Mouse (Mus musculus): ENCODE measurements at regions not wholly inside any gene's neighbourhood (a gene's known extent, or its start where the extent isn't known, plus 50 kb on each side); places are given as distances from the start of the nearest gene placed in this dataset.

DNA sequence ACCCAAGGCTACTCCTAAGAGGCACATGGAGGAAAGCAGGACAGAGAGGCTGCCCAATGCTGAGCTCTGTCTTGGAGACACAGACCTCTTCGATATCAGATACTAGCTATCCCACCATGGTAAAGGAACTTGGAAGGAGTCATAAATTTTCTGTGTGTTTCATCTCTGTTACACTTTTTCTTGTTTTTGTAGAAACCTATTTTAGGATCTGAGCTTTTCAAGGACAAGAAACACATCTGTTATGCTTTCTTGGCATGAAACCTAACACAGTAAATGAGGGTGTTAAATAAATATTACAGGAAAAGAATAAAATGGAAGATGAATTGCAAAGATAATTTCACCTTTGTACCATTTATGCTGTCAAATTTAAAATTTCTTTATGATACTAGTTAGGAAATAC is 219.8 kb upstream of the Slc39a10 start:
- Histone ChIP-seq H3K4me1 (ENCODE audit: control insufficient read depth, insufficient read depth, low read length) (no peaks in the 10 kb centered on the region), H3K4me3 (ENCODE audit: control insufficient read depth, low read depth, low read length) (no peak overlapping the region), H3K27ac (ENCODE audit: control insufficient read depth, insufficient read depth, low read depth, low read length) (no peak overlapping the region), H3K27me3 (ENCODE audit: control insufficient read depth, insufficient read depth, low read length) (no peaks in the 10 kb centered on the region), H3K36me3 (ENCODE audit: control insufficient read depth, insufficient read depth, low read length) (no peaks in the 10 kb centered on the region)
- no peak for TF ChIP-seq CTCF (IDR thresholded peaks at IDR 0.05; ENCODE audit: control insufficient read depth, insufficient read depth, insufficient replicate concordance, low read depth, low read length)
- no peak for TF ChIP-seq POLR2A (IDR thresholded peaks at IDR 0.05; ENCODE audit: control insufficient read depth, low read depth, low read length)

- Histone ChIP-seq H3K27me3 (ENCODE audit: control insufficient read depth, insufficient read depth, low read length) (no peaks in the 10 kb centered on the region), H3K36me3 (ENCODE audit: control insufficient read depth, insufficient read depth, low read length) (no peaks in the 10 kb centered on the region), H3K27ac (ENCODE audit: control insufficient read depth, insufficient read depth, low read depth, low read length) (no peak overlapping the region), H3K4me3 (ENCODE audit: control insufficient read depth, low read depth, low read length) (no peak overlapping the region), H3K4me1 (ENCODE audit: control insufficient read depth, insufficient read depth, low read length) (no peaks in the 10 kb centered on the region)
- TF ChIP-seq CTCF (IDR thresholded peaks at IDR 0.05; ENCODE audit: control insufficient read depth, insufficient read depth, insufficient replicate concordance, low read depth, low read length), result no peak
- TF ChIP-seq POLR2A (IDR thresholded peaks at IDR 0.05; ENCODE audit: control insufficient read depth, low read depth, low read length), result no peak
These were observed 211.4 kb upstream of the Slc39a10 start for GRCm38 (mm10) chr1:47104055-47104454.

DNA sequence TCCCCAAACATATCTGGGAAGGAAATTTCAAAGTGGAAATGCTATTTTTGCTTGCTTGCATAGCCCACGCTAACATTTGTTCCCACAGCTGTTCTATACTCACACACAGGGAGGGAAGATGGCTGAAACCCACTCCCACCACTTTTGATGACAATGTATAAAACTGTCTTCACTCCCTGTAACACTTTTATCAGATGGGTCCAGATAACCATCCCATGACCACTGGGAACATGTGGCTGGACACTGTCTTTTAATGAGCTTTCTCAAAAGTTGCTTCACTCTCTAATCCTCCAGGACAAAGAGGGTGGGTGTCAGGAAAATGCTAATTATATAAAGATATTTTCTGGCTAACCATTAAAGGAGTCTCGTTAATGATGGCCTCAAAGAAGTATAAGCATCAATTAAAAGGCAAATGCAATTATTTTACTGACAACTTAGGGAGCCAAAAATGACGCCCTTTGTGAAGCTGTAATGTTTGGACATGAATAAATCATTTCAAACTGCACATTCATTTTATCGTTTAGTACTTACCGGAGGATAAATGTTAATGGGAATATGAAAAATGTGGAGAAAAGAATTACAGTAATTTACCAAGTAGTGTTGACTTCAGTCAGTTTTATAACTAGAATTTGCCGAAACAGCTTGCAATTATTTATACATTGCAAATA is 210.8 kb upstream of the Slc39a10 start:
- Histone ChIP-seq H3K4me1 (ENCODE audit: control insufficient read depth, insufficient read depth, low read length) (no peaks in the 10 kb centered on the region), H3K27me3 (ENCODE audit: control insufficient read depth, insufficient read depth, low read length) (no peaks in the 10 kb centered on the region), H3K4me3 (ENCODE audit: control insufficient read depth, low read depth, low read length) (no peak overlapping the region), H3K36me3 (ENCODE audit: control insufficient read depth, insufficient read depth, low read length) (no peaks in the 10 kb centered on the region), H3K27ac (ENCODE audit: control insufficient read depth, insufficient read depth, low read depth, low read length) (no peak overlapping the region)
- no peak for TF ChIP-seq POLR2A (IDR thresholded peaks at IDR 0.05; ENCODE audit: control insufficient read depth, low read depth, low read length)

DNA sequence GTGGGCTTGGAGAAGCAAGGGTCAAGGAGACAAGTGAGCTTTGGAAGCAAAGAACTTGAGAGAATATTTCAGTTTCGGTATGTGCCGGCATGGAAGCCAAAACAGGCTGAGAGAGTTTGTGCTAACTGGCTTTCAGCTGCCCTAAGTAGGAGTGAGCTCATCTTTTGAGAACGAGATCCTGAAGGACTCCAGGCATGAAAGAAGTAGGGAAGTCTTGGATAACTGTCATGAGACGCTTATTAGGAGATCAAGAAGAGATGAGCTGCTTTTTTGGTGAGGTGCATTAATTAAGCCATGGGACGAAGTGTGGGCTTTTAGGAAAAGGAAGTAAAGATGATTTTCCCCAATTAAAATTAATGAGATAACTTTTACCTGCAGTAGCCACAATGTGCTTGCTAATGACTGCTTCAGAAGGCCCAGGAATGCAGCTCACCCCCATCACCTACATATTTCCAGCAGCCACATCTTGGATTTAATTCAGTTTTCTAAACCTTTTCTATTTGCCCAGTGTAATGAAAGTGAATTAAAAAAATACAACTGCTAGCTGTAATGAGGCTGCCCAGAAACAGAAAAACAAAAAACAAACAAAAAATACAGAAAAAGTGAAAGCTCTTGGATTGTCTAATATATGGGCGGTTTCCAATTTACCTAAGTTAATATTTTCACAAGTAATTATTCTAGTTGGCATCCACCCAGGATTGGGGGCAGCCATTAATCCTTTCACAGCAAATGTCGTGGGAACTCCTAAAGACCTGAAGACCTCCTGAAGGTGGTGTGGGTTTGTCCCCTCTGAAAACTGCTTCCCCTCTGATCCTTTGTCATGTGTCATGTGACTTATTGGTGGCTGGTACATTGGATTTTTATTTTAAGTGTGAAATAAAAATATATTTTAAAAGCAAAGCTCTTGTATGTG is 204.7 kb upstream of the Slc39a10 start:
- H3K27ac ChIP-seq (ENCODE audit: control insufficient read depth, insufficient read depth, low read depth, low read length), result no peak overlapping the region

GRCm38 (mm10) chr1:47094498-47094897 is 201.8 kb upstream of the Slc39a10 start:
- H3K4me1 ChIP-seq (ENCODE audit: control insufficient read depth, insufficient read depth, low read length), result no peaks in the 10 kb centered on the region
- H3K36me3 ChIP-seq (ENCODE audit: control insufficient read depth, insufficient read depth, low read length), result no peaks in the 10 kb centered on the region
- no peak overlapping the region for H3K27ac ChIP-seq (ENCODE audit: control insufficient read depth, insufficient read depth, low read depth, low read length)
- no peak overlapping the region for H3K4me3 ChIP-seq (ENCODE audit: control insufficient read depth, low read depth, low read length)
- H3K27me3 ChIP-seq (ENCODE audit: control insufficient read depth, insufficient read depth, low read length), result no peaks in the 10 kb centered on the region
- TF ChIP-seq POLR2A (IDR thresholded peaks at IDR 0.05; ENCODE audit: control insufficient read depth, low read depth, low read length) (no peak), CTCF (IDR thresholded peaks at IDR 0.05; ENCODE audit: control insufficient read depth, insufficient read depth, insufficient replicate concordance, low read depth, low read length) (no peak)

More for the DNA sequence above, 204.7 kb upstream of the Slc39a10 start:
- H3K36me3 ChIP-seq (ENCODE audit: control insufficient read depth, insufficient read depth, low read length), result no peaks in the 10 kb centered on the region
- no peaks in the 10 kb centered on the region for H3K4me1 ChIP-seq (ENCODE audit: control insufficient read depth, insufficient read depth, low read length)
- no peaks in the 10 kb centered on the region for H3K27me3 ChIP-seq (ENCODE audit: control insufficient read depth, insufficient read depth, low read length)
- no peak overlapping the region for H3K4me3 ChIP-seq (ENCODE audit: control insufficient read depth, low read depth, low read length)
- TF ChIP-seq CTCF (IDR thresholded peaks at IDR 0.05; ENCODE audit: control insufficient read depth, insufficient read depth, insufficient replicate concordance, low read depth, low read length), result no peak
- TF ChIP-seq POLR2A (IDR thresholded peaks at IDR 0.05; ENCODE audit: control insufficient read depth, low read depth, low read length), result no peak

GRCm38 (mm10) chr1:47093289-47093947 is 200.8 kb upstream of the Slc39a10 start:
- Histone ChIP-seq H3K4me1 (ENCODE audit: control insufficient read depth, insufficient read depth, low read length) (no peaks in the 10 kb centered on the region), H3K27me3 (ENCODE audit: control insufficient read depth, insufficient read depth, low read length) (no peaks in the 10 kb centered on the region), H3K4me3 (ENCODE audit: control insufficient read depth, low read depth, low read length) (no peak overlapping the region), H3K27ac (ENCODE audit: control insufficient read depth, insufficient read depth, low read depth, low read length) (no peak overlapping the region), H3K36me3 (ENCODE audit: control insufficient read depth, insufficient read depth, low read length) (no peaks in the 10 kb centered on the region)
- TF ChIP-seq POLR2A (IDR thresholded peaks at IDR 0.05; ENCODE audit: control insufficient read depth, low read depth, low read length), result no peak
- no peak for TF ChIP-seq CTCF (IDR thresholded peaks at IDR 0.05; ENCODE audit: control insufficient read depth, insufficient read depth, insufficient replicate concordance, low read depth, low read length)

GRCm38 (mm10) chr1:47076423-47076822 is 183.8 kb upstream of the Slc39a10 start:
- no peaks in the 10 kb centered on the region for H3K4me1 ChIP-seq (ENCODE audit: control insufficient read depth, insufficient read depth, low read length)
- TF ChIP-seq CTCF (IDR thresholded peaks at IDR 0.05; ENCODE audit: control insufficient read depth, insufficient read depth, insufficient replicate concordance, low read depth, low read length), result no peak
- TF ChIP-seq POLR2A (IDR thresholded peaks at IDR 0.05; ENCODE audit: control insufficient read depth, low read depth, low read length), result no peak
- H3K27me3 ChIP-seq (ENCODE audit: control insufficient read depth, insufficient read depth, low read length), result no peaks in the 10 kb centered on the region
- H3K4me3 ChIP-seq (ENCODE audit: control insufficient read depth, low read depth, low read length), result no peak overlapping the region
- no peaks in the 10 kb centered on the region for H3K36me3 ChIP-seq (ENCODE audit: control insufficient read depth, insufficient read depth, low read length)
- no peak overlapping the region for H3K27ac ChIP-seq (ENCODE audit: control insufficient read depth, insufficient read depth, low read depth, low read length)
